Mouse (Mus musculus) heart, adult 2 months (tissue): ENCODE results near the gene Smok2a. TPM values are rescaled to one million over a fixed set of nuclear protein-coding genes. Genes with fewer than 3 reads are reported as not detected.
"Not testable (repeated sequence)": the region's sequence is repeated elsewhere in the genome, so short reads cannot be mapped to it uniquely, and the experiment has no call there.

Source experiments
- DNase-seq, 2 experiments: peaks; one replicate each; pipeline ENCODE4 v3.0.0; 2021
- H3K27ac ChIP-seq: fragments of 200-600 bp; 2 replicates; pipeline ENCODE4 v1.8.1; 2022
- H3K27me3 ChIP-seq: fragments of 200-500 bp; 2 replicates; pipeline ENCODE4 v1.6.1; 2012; ENCODE audit warnings: mild to moderate bottlenecking, low read length, inconsistent platforms, mixed read lengths; ENCODE audit not compliant: control insufficient read depth, insufficient read depth
- H3K36me3 ChIP-seq: fragments of 200-500 bp; 2 replicates; pipeline ENCODE4 v1.6.1; 2012; ENCODE audit warnings: low read length, inconsistent platforms; ENCODE audit not compliant: control insufficient read depth, insufficient read depth
- H3K4me1 ChIP-seq: fragments of 200-500 bp; 2 replicates; pipeline ENCODE4 v1.6.1; 2011; ENCODE audit warnings: low read length; ENCODE audit not compliant: control insufficient read depth, insufficient read depth
- H3K4me3 ChIP-seq: fragments of 200-600 bp; 2 replicates; pipeline ENCODE4 v1.8.1; 2022
- H3K79me2 ChIP-seq: fragments of 200-500 bp; replicated peaks from 2 replicates; pipeline ENCODE4 v1.6.1; 2012; ENCODE audit warnings: mild to moderate bottlenecking, inconsistent platforms, low read length, moderate library complexity, mixed read lengths; ENCODE audit not compliant: control insufficient read depth, insufficient read depth
- H3K9ac ChIP-seq: fragments of 200-500 bp; 2 replicates; pipeline ENCODE4 v1.6.1; 2012; ENCODE audit warnings: low read depth, mild to moderate bottlenecking, control low read depth, inconsistent platforms, low read length, mixed read lengths
- WGBS: fragments of 180-500 bp; shearing (Covaris S2); methylation state at CpG from one replicate; pipeline ENCODE4 v1.1.7; 2018; 5-methylcytosine and 5-hydroxymethylcytosine counted together
- intact Hi-C: fragments of 180-260 bp; cut with DNase I; formaldehyde crosslinking; loops from one replicate; pipeline ENCODE4 v1.15.1; 2025
- polyA plus RNA-seq: library from polyadenylated mRNA; depleted of rRNA; stranded (reverse); fragments of >200 nt; gene quantifications from 2 replicates; pipeline ENCODE4 v1.2.3, GENCODE M21; 2012; rRNA removed
- total RNA-seq, 2 experiments: library from RNA; stranded (reverse); gene quantifications; 2 replicates each; pipeline ENCODE4 v1.2.3; 2021

The Smok2a gene
- total and polyA plus RNA-seq, 3 experiments: not detected

- H3K36me3 ChIP-seq, H3K4me3 ChIP-seq, H3K27me3 ChIP-seq, DNase-seq, H3K4me1 ChIP-seq, H3K9ac ChIP-seq, H3K79me2 ChIP-seq, H3K27ac ChIP-seq, intact Hi-C loops: not testable (repeated sequence)
- 77% methylated on average over 7 of the region's 13 CpGs for WGBS
Observed at GRCm38 (mm10) chr17:13240807-13241727, 20.1 kb downstream of the Smok2a start.

- H3K27me3 ChIP-seq, intact Hi-C loops, H3K27ac ChIP-seq, H3K4me3 ChIP-seq, H3K4me1 ChIP-seq, H3K9ac ChIP-seq, H3K79me2 ChIP-seq, DNase-seq, H3K36me3 ChIP-seq: not testable (repeated sequence)
- 59% methylated on average over 1 of the region's 5 CpGs for WGBS
Observed at GRCm38 (mm10) chr17:13254786-13255185, 33.8 kb downstream of the Smok2a start.

Other genes starting within 250 kb of the Smok2a start
- gene Wtap, start 227.0 kb upstream of the Smok2a start, total RNA-seq: 10 to 100 TPM; 30.7 to 34.0 TPM
- gene Wtap, start 227.0 kb upstream of the Smok2a start, polyA plus RNA-seq: 12.3 and 24.2 TPM in 2 replicates
- 1,000 to 10,000 TPM in 1 of 2 experiments, 100 to 1,000 TPM in 1; 961 to 1,111 TPM for gene Sod2, start 214.3 kb upstream of the Smok2a start, total RNA-seq
- 895 and 1,105 TPM in 2 replicates for gene Sod2, start 214.3 kb upstream of the Smok2a start, polyA plus RNA-seq
- gene Gpr31b, start 168.9 kb upstream of the Smok2a start, total RNA-seq: under 1 TPM in 1 of 2 experiments, not detected in 1; 0.32 TPM
- gene Gpr31b, start 168.9 kb upstream of the Smok2a start, polyA plus RNA-seq: 0.31 TPM in 1 of 2 replicates, not detected in the other
- gene Tcp10b, start 160.1 kb upstream of the Smok2a start, total RNA-seq: not detected
- 0.06 and 0.09 TPM in 2 replicates for gene Tcp10b, start 160.1 kb upstream of the Smok2a start, polyA plus RNA-seq
- not detected for gene Unc93a, start 89.4 kb upstream of the Smok2a start, total RNA-seq
- gene Unc93a, start 89.4 kb upstream of the Smok2a start, polyA plus RNA-seq: 0.06 TPM in 1 of 2 replicates, not detected in the other
- not detected for gene Smok2b, start 9.1 kb downstream of the Smok2a start, total RNA-seq
- gene Smok2b, start 9.1 kb downstream of the Smok2a start, polyA plus RNA-seq: not detected in 2 replicates
- gene Tcp10c, start 133.4 kb downstream of the Smok2a start, total RNA-seq: not detected
- gene Tcp10c, start 133.4 kb downstream of the Smok2a start, polyA plus RNA-seq: 0.06 TPM in 1 of 2 replicates, not detected in the other